Mouse (Mus musculus) MEL (cell line): ENCODE results near the gene Siae. TPM values are rescaled to one million over a fixed set of nuclear protein-coding genes. Genes with fewer than 3 reads are reported as not detected.

ENCODE experiments used
- DNase-seq: peaks from one replicate; pipeline ENCODE4 v3.0.0; 2011; ENCODE audit warnings: low read depth, low spot score
- H3K27ac ChIP-seq: 2 replicates; pipeline ENCODE4 v1.5.1; 2012; ENCODE audit warnings: low read depth, mild to moderate bottlenecking, control low read depth, low read length, moderate library complexity; ENCODE audit not compliant: control insufficient read depth
- H3K27me3 ChIP-seq, 2 experiments: fragments of 150-350 bp in 1 of 2; sonication (generic) in 1 of 2; 2 replicates each; pipeline ENCODE4 v1.6.1; 2012; ENCODE audit warnings: low read length in 2 of 2, mild to moderate bottlenecking in 2 of 2, improper control_type of control experiment in 1 of 2, moderate library complexity in 1 of 2; ENCODE audit not compliant: insufficient read depth in 2 of 2, control insufficient read depth in 1 of 2
- H3K36me3 ChIP-seq, 2 experiments: 2 replicates each; pipeline ENCODE4 v1.6.1; 2012 to 2014; ENCODE audit warnings: low read length in 2 of 2, improper control_type of control experiment in 1 of 2, inconsistent platforms in 1 of 2, mild to moderate bottlenecking in 1 of 2; ENCODE audit not compliant: insufficient read depth in 2 of 2, control insufficient read depth in 1 of 2
- H3K4me1 ChIP-seq, 2 experiments: fragments of 150-350 bp in 1 of 2; sonication (generic) in 1 of 2; 2 replicates each; pipeline ENCODE4 v1.6.1; 2012; ENCODE audit warnings: low read length in 2 of 2, improper control_type of control experiment in 1 of 2, mild to moderate bottlenecking in 1 of 2; ENCODE audit not compliant: insufficient read depth in 2 of 2, control insufficient read depth in 1 of 2
- H3K4me3 ChIP-seq, 2 experiments: fragments of 150-350 bp in 1 of 2; sonication (generic) in 1 of 2; 2 replicates each; pipeline ENCODE4 v1.5.1; 2012; ENCODE audit warnings: low read depth in 2 of 2, low read length in 2 of 2, mild to moderate bottlenecking in 2 of 2, moderate library complexity in 2 of 2, control low read depth in 1 of 2, improper control_type of control experiment in 1 of 2; ENCODE audit not compliant: control insufficient read depth in 1 of 2, insufficient read depth in 1 of 2
- H3K79me2 ChIP-seq: 2 replicates; pipeline ENCODE4 v1.6.1; 2012; ENCODE audit warnings: mild to moderate bottlenecking, low read length, moderate library complexity; ENCODE audit not compliant: control insufficient read depth, poor library complexity, insufficient read depth
- H3K9ac ChIP-seq: 2 replicates; pipeline ENCODE4 v1.6.1; 2012; ENCODE audit warnings: low read depth, mild to moderate bottlenecking, control low read depth, low read length, moderate library complexity; ENCODE audit not compliant: control insufficient read depth, poor library complexity, severe bottlenecking
- H3K9me3 ChIP-seq: fragments of 150-350 bp; sonication (generic); replicated peaks from 2 replicates; pipeline ENCODE4 v1.6.1; 2012; ENCODE audit warnings: mild to moderate bottlenecking, low read length, improper control_type of control experiment, moderate library complexity; ENCODE audit not compliant: insufficient read depth
- BHLHE40 ChIP-seq: IDR thresholded peaks from 2 replicates; pipeline ENCODE4 v1.6.1; 2012; ENCODE audit warnings: low read depth, mild to moderate bottlenecking, inconsistent platforms, low read length, improper control_type of control experiment, borderline replicate concordance
- CHD1 ChIP-seq: IDR thresholded peaks from 2 replicates; pipeline ENCODE4 v1.6.1; 2012; ENCODE audit warnings: low read depth, mild to moderate bottlenecking, inconsistent platforms, low read length, improper control_type of control experiment
- CHD2 ChIP-seq: IDR thresholded peaks from 2 replicates; pipeline ENCODE4 v1.6.1; 2011; ENCODE audit warnings: low read length, improper control_type of control experiment
- CTCF ChIP-seq, 3 experiments: IDR thresholded peaks in 2 of 3; conservative IDR thresholded peaks in 1 of 3; 2 replicates each; pipeline ENCODE4 v1.5.1; 2011 to 2012; ENCODE audit warnings: low read length in 3 of 3, low read depth in 2 of 3, mild to moderate bottlenecking in 2 of 3, improper control_type of control experiment in 1 of 3, inconsistent platforms in 1 of 3, mixed read lengths in 1 of 3, moderate library complexity in 1 of 3; ENCODE audit not compliant: control insufficient read depth in 1 of 3, insufficient read depth in 1 of 3, poor library complexity in 1 of 3, severe bottlenecking in 1 of 3
- E2F4 ChIP-seq: IDR thresholded peaks from 2 replicates; pipeline ENCODE4 v1.6.1; 2011; ENCODE audit warnings: low read depth, low read length, improper control_type of control experiment, borderline replicate concordance
- ELF1 ChIP-seq: IDR thresholded peaks from 2 replicates; pipeline ENCODE4 v1.6.1; 2014; ENCODE audit warnings: low read depth, mild to moderate bottlenecking, inconsistent platforms, low read length, improper control_type of control experiment, moderate library complexity
- ETS1 ChIP-seq: IDR thresholded peaks from 2 replicates; pipeline ENCODE4 v1.6.1; 2012; ENCODE audit warnings: low read depth, mild to moderate bottlenecking, inconsistent platforms, low read length, improper control_type of control experiment, moderate library complexity
- MAFK ChIP-seq: IDR thresholded peaks from 2 replicates; pipeline ENCODE4 v1.6.1; 2011; ENCODE audit warnings: low read depth, mild to moderate bottlenecking, low read length, improper control_type of control experiment, borderline replicate concordance
- MAX ChIP-seq: IDR thresholded peaks from 2 replicates; pipeline ENCODE4 v1.6.1; 2011; ENCODE audit warnings: low read length, improper control_type of control experiment
- MEF2A ChIP-seq: IDR thresholded peaks from 2 replicates; pipeline ENCODE4 v1.6.1; 2014; ENCODE audit warnings: low read depth, mild to moderate bottlenecking, inconsistent platforms, low read length, improper control_type of control experiment; ENCODE audit not compliant: poor library complexity, insufficient replicate concordance, severe bottlenecking; ENCODE audit errors: extremely low read depth
- MYB ChIP-seq: IDR thresholded peaks from 2 replicates; pipeline ENCODE4 v1.6.1; 2011; ENCODE audit warnings: mild to moderate bottlenecking, low read depth, low read length, improper control_type of control experiment
- MYC ChIP-seq: IDR thresholded peaks from 2 replicates; pipeline ENCODE4 v1.6.1; 2011; ENCODE audit warnings: low read depth, mild to moderate bottlenecking, low read length, improper control_type of control experiment, moderate library complexity
- NELFE ChIP-seq: IDR thresholded peaks from 2 replicates; pipeline ENCODE4 v1.6.1; 2011; ENCODE audit warnings: low read depth, low read length, improper control_type of control experiment
- RAD21 ChIP-seq: IDR thresholded peaks from 2 replicates; pipeline ENCODE4 v1.6.1; 2011; ENCODE audit warnings: mild to moderate bottlenecking, low read depth, low read length, improper control_type of control experiment
- SIN3A ChIP-seq: IDR thresholded peaks from 2 replicates; pipeline ENCODE4 v1.6.1; 2012; ENCODE audit warnings: low read length, improper control_type of control experiment, inconsistent platforms
- SMC3 ChIP-seq: IDR thresholded peaks from 2 replicates; pipeline ENCODE4 v1.6.1; 2011; ENCODE audit warnings: low read depth, low read length, improper control_type of control experiment
- USF1 ChIP-seq: IDR thresholded peaks from 2 replicates; pipeline ENCODE4 v1.6.1; 2014; ENCODE audit warnings: low read depth, mild to moderate bottlenecking, inconsistent platforms, low read length, improper control_type of control experiment, moderate library complexity
- USF2 ChIP-seq, 2 experiments: IDR thresholded peaks; 2 replicates each; pipeline ENCODE4 v1.6.1; 2011 to 2012; ENCODE audit warnings: improper control_type of control experiment in 2 of 2, low read length in 2 of 2, borderline replicate concordance in 1 of 2, inconsistent platforms in 1 of 2, low read depth in 1 of 2, mild to moderate bottlenecking in 1 of 2; ENCODE audit not compliant: insufficient read depth in 1 of 2
- ZC3H11A ChIP-seq: IDR thresholded peaks from 2 replicates; pipeline ENCODE4 v1.6.1; 2012; ENCODE audit warnings: low read depth, mild to moderate bottlenecking, inconsistent platforms, low read length, improper control_type of control experiment
- ZKSCAN1 ChIP-seq: IDR thresholded peaks from 2 replicates; pipeline ENCODE4 v1.6.1; 2012; ENCODE audit warnings: low read depth, mild to moderate bottlenecking, inconsistent platforms, low read length, improper control_type of control experiment, moderate library complexity
- ZMIZ1 ChIP-seq: IDR thresholded peaks from 2 replicates; pipeline ENCODE4 v1.6.1; 2012; ENCODE audit warnings: low read depth, mild to moderate bottlenecking, inconsistent platforms, low read length, improper control_type of control experiment, moderate library complexity
- ZNF384 ChIP-seq: IDR thresholded peaks from 2 replicates; pipeline ENCODE4 v1.6.1; 2012; ENCODE audit warnings: low read depth, mild to moderate bottlenecking, inconsistent platforms, low read length, improper control_type of control experiment
- polyA plus RNA-seq, 2 experiments: library from polyadenylated mRNA; stranded (reverse) in 1 of 2; unstranded in 1 of 2; fragments of >175 nt in 1 of 2; fragments of >200 nt in 1 of 2; gene quantifications; 2 replicates each; pipeline versions ENCODE4 v1.2.1 to v1.2.4; 2012; ENCODE audit warnings: low replicate concordance in 2 of 2, low read depth in 1 of 2; ENCODE audit not compliant: insufficient read length in 2 of 2, insufficient read depth in 1 of 2, missing spikeins in 1 of 2
- total RNA-seq: library from RNA; depleted of rRNA; stranded (reverse); fragments of 300-350 nt; gene quantifications from 2 replicates; pipeline ENCODE4 v1.2.3, GENCODE M21; 2012

Siae gene
- total and polyA plus RNA-seq, 3 experiments = 4.9 to 9.2 TPM; not detected in 1

GRCm38 (mm10) chr9:37655961-37656360 is 100.5 kb downstream of the Siae start:
- Histone ChIP-seq H3K4me1 (peaks cover 4 to 19% of the 10 kb centered on the region in 2 experiments), H3K36me3 (peaks cover 20 to 22% of the 10 kb centered on the region in 2 experiments), H3K27me3 (no peaks in the 10 kb centered on the region), H3K27ac (peak overlapping the region; percentile 38; the same call in 1 of the 2 replicates), H3K9me3 (no peaks in the 10 kb centered on the region), H3K9ac (peak overlapping the region; percentile 90), H3K79me2 (peaks cover 17% of the 10 kb centered on the region), H3K4me3 (peak overlapping the region; percentile 67 to 89)
- DNase-seq = peak; percentile 67
- 0 out of 2 replicates have a peak, but pooled peaks have one; percentile 40 for TF ChIP-seq MAX
- no peak for TF ChIP-seq CHD2
- no peak for TF ChIP-seq USF2 (IDR thresholded peaks at IDR 0.05; ENCODE audit: borderline replicate concordance in 1 of 2, insufficient read depth in 1 of 2, low read depth in 1 of 2, low read length in 2 of 2)
- peak; percentile 50 for TF ChIP-seq SIN3A
- TF ChIP-seq E2F4 = no peak
- TF ChIP-seq SMC3 = no peak
- TF ChIP-seq BHLHE40 = no peak
- no peak for TF ChIP-seq MYB
- TF ChIP-seq ELF1 = no peak
- peak; percentile 79 for TF ChIP-seq USF1
- no peak for TF ChIP-seq ZC3H11A
- TF ChIP-seq CHD1 = no peak
- TF ChIP-seq MEF2A = no peak
- TF ChIP-seq MAFK = no peak
- TF ChIP-seq ZKSCAN1 = no peak
- no peak for TF ChIP-seq MYC
- no peak for TF ChIP-seq NELFE
- no peak for TF ChIP-seq ZNF384
- no peak for TF ChIP-seq CTCF (IDR thresholded peaks at IDR 0.05 in 2 of 3, conservative IDR thresholded peaks at IDR 0.05 in 1 of 3; ENCODE audit: control insufficient read depth in 1 of 3, insufficient read depth in 1 of 3, low read depth in 2 of 3, low read length in 3 of 3, poor library complexity in 1 of 3, severe bottlenecking in 1 of 3)
- no peak for TF ChIP-seq ZMIZ1

DNA sequence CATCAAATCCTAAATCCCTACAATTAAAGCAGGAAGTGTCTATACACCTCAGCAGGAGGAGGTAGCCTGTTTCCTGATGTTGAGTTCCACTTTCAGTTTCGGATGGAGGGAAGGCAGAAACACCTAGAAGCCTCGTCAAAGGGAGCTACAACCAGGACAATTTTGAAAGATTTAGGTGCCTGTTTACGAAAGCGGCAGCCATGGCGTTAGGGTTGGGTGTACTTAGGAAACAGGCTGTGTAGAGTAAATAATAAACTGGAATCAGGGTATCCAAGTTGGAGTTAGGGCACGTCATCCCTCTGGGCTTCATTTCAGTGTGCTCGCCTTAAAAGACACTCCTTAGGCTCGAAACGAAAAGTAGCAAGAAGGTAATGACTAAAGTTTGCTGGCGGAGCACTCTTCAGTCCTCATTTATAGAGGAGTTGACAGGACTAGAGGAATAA is 101.0 kb downstream of the Siae start:
- Histone ChIP-seq H3K9ac (peak overlapping the region; percentile 90), H3K79me2 (peaks cover 17% of the 10 kb centered on the region), H3K36me3 (peaks cover 18 to 22% of the 10 kb centered on the region in 2 experiments), H3K27me3 (no peaks in the 10 kb centered on the region), H3K9me3 (no peaks in the 10 kb centered on the region), H3K4me3 (peak overlapping the region; percentile 67 to 89), H3K4me1 (peaks cover 4 to 19% of the 10 kb centered on the region in 2 experiments), H3K27ac (peak overlapping the region; percentile 71)
- TF ChIP-seq ZC3H11A (no peak), CHD2 (no peak), SMC3 (no peak), ETS1 (0 out of 2 replicates have a peak, but pooled peaks have one; percentile 23), ELF1 (peak; percentile 13; the same call in 1 of the 2 replicates), RAD21 (no peak)
- DNase-seq = peak; percentile 63
